Mouse (Mus musculus) hindbrain, embryonic 13.5 days (tissue): Measurements from ENCODE around the gene Cers6. TPM values are rescaled to one million over a fixed set of nuclear protein-coding genes. Genes with fewer than 3 reads are reported as not detected.

ENCODE experiments used
- ATAC-seq: fragments of 200-750 bp; cut with Nextera tagmentation; 2 replicates; pipeline ENCODE4 v1.8.0; 2017; ENCODE audit warnings: moderate TSS enrichment; ENCODE audit not compliant: low FRiP score
- H3K27ac ChIP-seq: fragments of 300-500 bp; sonication (generic); 2 replicates; pipeline ENCODE4 v1.5.1; 2015; ENCODE audit warnings: inconsistent platforms, mild to moderate bottlenecking, moderate library complexity
- H3K27me3 ChIP-seq: fragments of 300-500 bp; sonication (generic); 2 replicates; pipeline ENCODE4 v1.6.1; 2015; ENCODE audit warnings: mild to moderate bottlenecking, inconsistent platforms
- H3K36me3 ChIP-seq: fragments of 300-500 bp; sonication (generic); 2 replicates; pipeline ENCODE4 v1.6.1; 2015; ENCODE audit warnings: mild to moderate bottlenecking, inconsistent platforms
- H3K4me1 ChIP-seq: fragments of 300-500 bp; sonication (generic); replicated peaks from 2 replicates; pipeline ENCODE4 v1.6.1; 2015; ENCODE audit warnings: inconsistent platforms
- H3K4me2 ChIP-seq: fragments of 300-500 bp; sonication (generic); 2 replicates; pipeline ENCODE4 v1.6.1; 2015; ENCODE audit warnings: inconsistent platforms, mild to moderate bottlenecking, moderate library complexity
- H3K4me3 ChIP-seq: fragments of 300-500 bp; sonication (generic); 2 replicates; pipeline ENCODE4 v1.5.1; 2015; ENCODE audit warnings: mild to moderate bottlenecking, inconsistent platforms
- H3K9ac ChIP-seq: fragments of 300-500 bp; sonication (generic); 2 replicates; pipeline ENCODE4 v1.6.1; 2015; ENCODE audit warnings: mild to moderate bottlenecking, inconsistent platforms
- H3K9me3 ChIP-seq: fragments of 300-500 bp; sonication (generic); 2 replicates; pipeline ENCODE4 v1.6.1; 2016; ENCODE audit warnings: inconsistent platforms
- WGBS: fragments of 180-500 bp; shearing (Covaris S2); methylation state at CpG from one replicate; pipeline ENCODE4 v1.1.7; 2015; 5-methylcytosine and 5-hydroxymethylcytosine counted together
- polyA plus RNA-seq: library from polyadenylated mRNA; unstranded; fragments of >200 nt; fragmentation: Nextera tagmentation; extraction: Ambion mirVana; gene quantifications from 2 replicates; pipeline ENCODE4 v1.2.1, GENCODE M21; 2015

The Cers6 gene
- polyA plus RNA-seq, 1 experiment from 2014 or later: 64.5 TPM

DNA sequence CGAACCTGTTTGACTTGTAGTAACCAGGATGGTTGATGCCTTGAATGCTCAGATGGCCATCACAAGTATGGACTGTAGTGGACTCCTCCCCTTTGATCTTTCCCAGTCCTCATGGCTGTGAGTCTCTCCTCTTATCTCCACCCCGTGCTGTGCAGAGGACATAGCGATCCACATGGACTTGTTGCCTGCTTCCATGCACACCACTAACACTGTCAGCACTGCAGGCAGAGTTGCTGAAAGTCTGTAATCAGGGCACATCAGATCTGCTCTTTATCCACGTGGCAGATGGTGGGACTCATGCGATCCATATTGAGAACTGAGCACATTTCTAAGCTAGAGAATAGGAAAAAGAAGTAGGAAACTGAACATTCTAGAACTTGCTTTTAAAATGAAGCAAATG is 154.6 kb downstream of the Cers6 start:
- Histone ChIP-seq H3K27ac (no peak overlapping the region), H3K27me3 (no peaks in the 10 kb centered on the region), H3K36me3 (no peaks in the 10 kb centered on the region), H3K9me3 (no peaks in the 10 kb centered on the region), H3K4me2 (no peak overlapping the region), H3K4me1 (peaks cover 34% of the 10 kb centered on the region), H3K4me3 (no peak overlapping the region), H3K9ac (no peak overlapping the region)
- no peak for ATAC-seq
- 91% methylated on average over 5 of the region's 5 CpGs for WGBS

DNA sequence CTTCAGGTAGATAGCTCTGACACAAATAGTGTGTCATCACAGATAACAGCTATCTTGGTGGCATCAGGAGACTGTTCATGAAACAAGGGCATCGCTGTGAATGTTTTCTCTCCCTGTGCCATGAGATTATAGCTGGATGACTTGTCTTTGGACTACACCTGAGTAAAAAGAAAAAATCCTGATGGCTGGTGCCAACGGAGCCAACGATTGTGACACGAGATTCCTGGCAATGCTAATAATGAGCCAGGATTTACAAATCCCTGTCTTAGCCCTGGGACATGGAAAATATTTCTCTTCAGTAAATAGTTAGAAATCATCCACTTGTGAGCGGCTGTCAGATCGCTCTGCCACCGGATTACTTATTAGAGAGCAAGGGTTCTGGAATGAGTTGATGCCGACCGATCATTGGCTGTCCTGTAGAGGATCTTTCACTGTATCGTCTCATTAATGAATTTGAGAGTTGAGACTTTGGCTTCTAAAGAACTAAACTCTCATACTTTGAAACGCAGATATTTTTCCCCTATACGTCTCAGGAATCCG is 157.9 kb downstream of the Cers6 start:
- Histone ChIP-seq H3K27me3 (no peaks in the 10 kb centered on the region), H3K4me1 (peaks cover 17% of the 10 kb centered on the region), H3K9ac (no peak overlapping the region), H3K27ac (no peak overlapping the region), H3K36me3 (no peaks in the 10 kb centered on the region), H3K4me3 (no peak overlapping the region), H3K4me2 (no peak overlapping the region), H3K9me3 (no peaks in the 10 kb centered on the region)
- 91% methylated on average over 13 of the region's 13 CpGs for WGBS
- ATAC-seq: no peak

DNA sequence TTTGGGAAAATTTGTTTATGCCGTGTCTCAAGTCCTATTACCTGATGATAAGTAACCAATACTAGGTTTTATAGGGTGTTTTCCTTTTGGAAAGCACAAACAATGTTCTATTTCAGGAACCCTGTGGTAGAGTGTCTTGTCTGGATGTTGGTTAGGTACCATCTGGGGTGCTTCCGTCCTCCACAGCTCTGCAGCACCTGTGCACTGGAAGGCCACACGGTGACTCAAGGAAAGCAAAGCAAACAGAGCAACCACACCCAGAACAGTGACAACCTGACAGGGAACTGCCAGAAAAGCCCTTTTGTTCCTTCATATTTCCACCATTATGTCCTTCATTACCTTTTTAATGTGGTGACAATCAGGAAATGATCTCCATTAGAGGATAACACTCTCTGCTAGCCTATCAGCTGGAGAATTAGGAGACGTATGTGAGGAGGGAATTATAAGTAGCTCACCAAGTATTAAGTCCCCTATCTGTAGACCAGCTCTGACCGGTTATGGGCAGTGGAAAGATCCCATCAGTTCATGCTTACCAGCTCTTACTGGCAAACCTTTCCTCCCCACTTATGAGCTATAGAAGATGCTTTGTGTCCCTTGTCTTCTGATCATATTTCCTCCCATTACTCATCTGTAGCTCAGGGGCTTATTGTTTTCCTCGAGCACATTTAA is 158.7 kb downstream of the Cers6 start:
- H3K27me3 ChIP-seq: no peaks in the 10 kb centered on the region
- H3K27ac ChIP-seq: no peak overlapping the region
- no peaks in the 10 kb centered on the region for H3K9me3 ChIP-seq
- WGBS: 85% methylated on average over 6 of the region's 6 CpGs
- ATAC-seq: no peak
- H3K9ac ChIP-seq: no peak overlapping the region
- peaks cover 18% of the 10 kb centered on the region for H3K4me1 ChIP-seq
- H3K36me3 ChIP-seq: no peaks in the 10 kb centered on the region
- H3K4me3 ChIP-seq: no peak overlapping the region
- H3K4me2 ChIP-seq: no peak overlapping the region

DNA sequence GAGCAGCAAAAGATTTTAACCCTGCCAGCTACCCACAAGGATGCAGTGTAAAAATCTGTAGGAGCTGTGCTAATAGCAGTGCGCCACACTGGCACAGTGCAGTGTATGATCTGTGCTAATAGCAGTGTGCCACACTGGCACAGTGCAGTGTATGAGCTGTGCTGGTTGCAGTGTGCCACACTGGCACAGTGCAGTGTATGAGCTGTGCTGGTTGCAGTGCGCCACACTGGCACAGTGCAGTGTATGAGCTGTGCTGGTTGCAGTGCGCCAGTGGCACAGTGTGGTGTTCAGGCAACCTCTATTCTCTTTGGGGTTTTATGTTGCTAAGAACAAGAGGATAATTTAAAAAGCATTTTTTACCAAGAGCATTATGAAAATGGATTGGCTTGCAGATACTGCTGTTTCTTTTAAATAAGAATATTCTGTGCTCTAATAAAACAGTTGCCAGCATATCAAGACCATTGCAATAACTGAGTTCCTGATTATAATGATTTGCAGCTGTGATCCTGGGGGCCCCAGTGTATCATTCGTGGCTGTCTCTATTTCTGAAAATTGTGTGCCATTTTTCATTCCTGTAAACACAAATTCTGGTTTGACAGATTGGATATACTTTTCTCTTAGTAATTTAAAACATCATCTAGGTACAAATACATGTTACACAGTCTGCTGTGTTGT is 159.5 kb downstream of the Cers6 start:
- Histone ChIP-seq H3K4me3 (no peak overlapping the region), H3K27me3 (no peaks in the 10 kb centered on the region), H3K9me3 (no peaks in the 10 kb centered on the region), H3K9ac (no peak overlapping the region), H3K27ac (no peak overlapping the region), H3K4me2 (no peak overlapping the region), H3K36me3 (no peaks in the 10 kb centered on the region), H3K4me1 (peaks cover 12% of the 10 kb centered on the region)
- WGBS: 87% methylated on average over 4 of the region's 4 CpGs
- peak; percentile 72; the same call in 1 of the 2 replicates for ATAC-seq

DNA sequence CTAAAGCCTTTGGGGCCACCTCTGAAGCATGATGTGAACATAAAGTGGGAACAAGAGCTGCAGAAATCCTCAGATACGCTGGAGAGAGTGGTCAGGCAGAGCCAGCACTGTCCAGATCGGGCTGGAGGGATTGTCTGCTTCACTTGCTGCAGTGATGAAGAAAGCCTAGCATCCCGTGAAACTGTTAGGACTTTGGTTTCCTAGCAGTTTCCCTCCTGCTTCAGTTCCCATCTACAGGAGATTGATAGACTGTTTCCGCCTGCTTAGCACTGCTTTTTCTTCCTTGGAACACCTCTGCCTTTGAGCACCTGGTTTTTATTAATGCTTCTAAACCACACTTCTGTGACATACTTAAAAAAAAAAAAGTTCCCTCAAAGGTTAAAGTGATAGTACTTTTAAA is 160.3 kb downstream of the Cers6 start:
- Histone ChIP-seq H3K4me3 (no peak overlapping the region), H3K4me2 (no peak overlapping the region), H3K27me3 (no peaks in the 10 kb centered on the region), H3K9me3 (no peaks in the 10 kb centered on the region), H3K9ac (no peak overlapping the region), H3K4me1 (peaks cover 12% of the 10 kb centered on the region), H3K27ac (peak overlapping the region; percentile 44), H3K36me3 (no peaks in the 10 kb centered on the region)
- 48% methylated on average over 4 of the region's 4 CpGs for WGBS
- no peak for ATAC-seq

DNA sequence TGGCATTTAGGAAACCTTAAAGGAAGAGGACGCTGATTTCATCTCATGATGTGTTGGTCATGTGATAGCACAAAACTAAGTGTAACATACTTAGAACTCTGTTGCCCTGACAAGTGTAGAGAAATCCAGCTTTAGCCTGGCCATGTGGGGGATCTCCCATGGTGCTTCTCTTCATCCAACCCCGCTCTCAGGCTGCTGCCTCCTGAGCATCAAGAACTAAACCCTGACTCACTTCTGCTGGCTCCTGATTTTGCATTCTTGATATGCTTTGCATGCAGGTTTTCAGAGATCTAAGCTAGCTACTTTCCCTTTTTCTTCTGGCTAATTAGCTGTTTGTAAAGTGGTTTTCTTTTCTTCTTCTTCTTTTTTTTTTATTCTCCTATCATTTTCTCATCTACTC is 163.6 kb downstream of the Cers6 start:
- peaks cover 10% of the 10 kb centered on the region; the same call in 1 of the 2 replicates for H3K36me3 ChIP-seq
- H3K4me1 ChIP-seq: peaks cover 12% of the 10 kb centered on the region
- ATAC-seq: no peak
- H3K27me3 ChIP-seq: no peaks in the 10 kb centered on the region
- H3K9me3 ChIP-seq: no peaks in the 10 kb centered on the region
- H3K9ac ChIP-seq: no peak overlapping the region
- WGBS: 92% methylated on average over 2 of the region's 2 CpGs
- no peak overlapping the region for H3K27ac ChIP-seq
- no peak overlapping the region for H3K4me2 ChIP-seq
- no peak overlapping the region for H3K4me3 ChIP-seq

DNA sequence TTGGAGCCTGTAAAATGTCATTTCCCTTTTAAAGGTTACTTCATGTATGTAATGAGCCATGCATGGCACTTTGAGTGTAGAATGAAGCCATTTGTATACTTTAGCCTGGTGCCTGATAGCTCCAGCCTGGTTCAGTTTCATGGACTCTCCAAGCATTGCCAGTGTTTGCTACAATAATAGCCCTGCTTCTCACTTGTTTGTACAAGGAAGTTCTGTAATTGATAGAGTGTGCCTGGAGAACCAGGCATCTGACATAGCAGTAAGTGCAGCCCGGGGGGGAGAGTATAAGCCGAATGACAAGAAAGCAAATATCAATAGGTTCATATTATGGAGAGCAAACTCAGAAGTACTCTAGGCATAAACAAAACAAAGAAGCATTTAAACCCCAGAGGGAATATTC is 171.3 kb downstream of the Cers6 start:
- peaks cover 8% of the 10 kb centered on the region for H3K4me1 ChIP-seq
- no peak overlapping the region for H3K4me3 ChIP-seq
- peak; percentile 28; the same call in 1 of the 2 replicates for ATAC-seq
- H3K9me3 ChIP-seq: no peaks in the 10 kb centered on the region
- no peak overlapping the region for H3K4me2 ChIP-seq
- peak overlapping the region; percentile 31; the same call in 1 of the 2 replicates for H3K27ac ChIP-seq
- H3K9ac ChIP-seq: no peak overlapping the region
- WGBS: 45% methylated on average over 2 of the region's 2 CpGs
- no peaks in the 10 kb centered on the region for H3K27me3 ChIP-seq
- peaks cover 10% of the 10 kb centered on the region; the same call in 1 of the 2 replicates for H3K36me3 ChIP-seq

DNA sequence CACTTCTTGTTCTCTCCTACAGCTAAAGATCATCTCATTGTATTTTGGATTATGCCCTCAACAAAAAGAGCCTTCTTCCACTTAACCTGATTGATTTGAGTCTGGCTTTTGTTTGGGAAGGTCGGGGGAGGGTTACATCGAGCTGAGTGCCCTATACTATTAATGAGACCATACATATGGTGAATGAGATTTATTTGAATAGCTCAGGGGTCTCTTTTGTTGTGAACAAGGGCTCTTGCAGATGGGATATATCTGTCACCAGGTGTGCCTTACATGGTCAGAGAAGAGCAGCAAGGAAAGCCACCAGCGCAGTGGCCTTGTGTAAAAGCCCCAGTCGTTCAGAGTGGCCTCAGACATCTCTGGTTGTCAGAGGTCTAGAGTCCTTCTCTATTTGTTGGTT is 174.2 kb downstream of the Cers6 start:
- no peak overlapping the region for H3K9ac ChIP-seq
- no peak overlapping the region for H3K4me3 ChIP-seq
- no peaks in the 10 kb centered on the region for H3K27me3 ChIP-seq
- WGBS: 10% methylated on average over 4 of the region's 4 CpGs
- H3K4me1 ChIP-seq: peaks cover 11% of the 10 kb centered on the region
- H3K36me3 ChIP-seq: no peaks in the 10 kb centered on the region
- no peak overlapping the region for H3K4me2 ChIP-seq
- no peak for ATAC-seq
- H3K27ac ChIP-seq: no peak overlapping the region
- no peaks in the 10 kb centered on the region for H3K9me3 ChIP-seq

DNA sequence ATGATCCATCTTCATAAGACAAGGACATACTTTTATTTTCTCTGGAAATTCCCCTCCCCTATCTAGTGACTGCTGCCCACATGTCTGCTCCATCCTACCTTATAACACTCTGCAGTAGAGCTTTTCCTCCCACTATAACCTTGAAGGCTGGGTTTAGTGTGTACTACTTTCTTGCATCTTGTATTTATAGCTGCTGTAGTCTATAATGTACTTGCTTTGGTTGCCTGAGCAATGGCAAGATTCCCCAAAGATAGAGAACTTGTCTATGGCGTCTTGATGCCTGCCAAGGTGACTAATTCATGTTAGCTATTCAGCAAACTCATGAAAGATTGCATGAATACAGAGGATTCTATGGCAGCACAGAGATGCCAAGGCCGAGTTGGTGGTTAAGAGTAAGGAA is 176.1 kb downstream of the Cers6 start:
- no peaks in the 10 kb centered on the region for H3K36me3 ChIP-seq
- H3K9me3 ChIP-seq: no peaks in the 10 kb centered on the region
- WGBS: 90% methylated on average over 2 of the region's 2 CpGs
- H3K4me2 ChIP-seq: no peak overlapping the region
- H3K4me3 ChIP-seq: no peak overlapping the region
- no peak overlapping the region for H3K9ac ChIP-seq
- no peaks in the 10 kb centered on the region for H3K27me3 ChIP-seq
- H3K4me1 ChIP-seq: peaks cover 15% of the 10 kb centered on the region
- no peak overlapping the region for H3K27ac ChIP-seq
- ATAC-seq: no peak

DNA sequence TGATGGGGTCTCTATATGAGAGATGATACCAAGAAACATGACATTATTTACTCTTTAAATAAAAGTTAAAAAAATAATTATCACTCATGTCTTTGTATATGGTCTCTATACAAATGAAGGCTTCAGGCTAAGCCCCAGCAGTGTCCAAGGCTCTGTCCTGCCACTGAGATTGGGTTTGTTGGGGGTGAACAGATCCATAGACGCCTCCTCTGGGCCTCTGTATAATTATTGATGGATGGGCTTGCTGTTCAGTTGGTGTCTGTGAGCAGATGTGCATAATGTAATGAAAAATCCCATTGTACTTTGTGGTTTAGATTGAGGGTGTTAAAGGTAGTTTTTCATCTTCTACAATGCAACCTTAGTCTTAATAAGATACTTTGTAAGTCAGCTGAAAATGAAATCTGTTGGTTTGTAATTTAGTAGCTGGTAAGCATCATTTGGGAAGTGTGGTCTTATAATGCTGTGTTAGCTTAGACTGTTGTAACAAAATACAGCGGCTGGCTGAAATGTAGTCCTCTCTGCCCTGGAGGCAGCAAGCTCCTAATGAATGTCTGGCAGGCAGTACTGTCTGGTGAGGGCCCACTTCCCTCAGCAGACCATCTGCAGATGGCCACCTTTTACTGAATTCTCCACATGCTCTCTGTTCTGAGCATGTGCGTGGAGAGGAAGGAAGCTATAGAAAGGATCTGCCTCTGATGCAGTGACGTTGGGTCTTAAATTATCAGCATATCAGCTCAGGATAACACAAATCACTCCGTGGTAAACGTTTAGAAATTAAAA is 181.3 kb downstream of the Cers6 start:
- WGBS: 43% methylated on average over 6 of the region's 6 CpGs
- Histone ChIP-seq H3K27me3 (no peaks in the 10 kb centered on the region), H3K4me1 (peaks cover 34% of the 10 kb centered on the region), H3K4me3 (no peak overlapping the region), H3K9ac (no peak overlapping the region), H3K27ac (peak overlapping the region; percentile 81), H3K4me2 (no peak overlapping the region), H3K9me3 (no peaks in the 10 kb centered on the region), H3K36me3 (no peaks in the 10 kb centered on the region)
- ATAC-seq: peak; percentile 67

DNA sequence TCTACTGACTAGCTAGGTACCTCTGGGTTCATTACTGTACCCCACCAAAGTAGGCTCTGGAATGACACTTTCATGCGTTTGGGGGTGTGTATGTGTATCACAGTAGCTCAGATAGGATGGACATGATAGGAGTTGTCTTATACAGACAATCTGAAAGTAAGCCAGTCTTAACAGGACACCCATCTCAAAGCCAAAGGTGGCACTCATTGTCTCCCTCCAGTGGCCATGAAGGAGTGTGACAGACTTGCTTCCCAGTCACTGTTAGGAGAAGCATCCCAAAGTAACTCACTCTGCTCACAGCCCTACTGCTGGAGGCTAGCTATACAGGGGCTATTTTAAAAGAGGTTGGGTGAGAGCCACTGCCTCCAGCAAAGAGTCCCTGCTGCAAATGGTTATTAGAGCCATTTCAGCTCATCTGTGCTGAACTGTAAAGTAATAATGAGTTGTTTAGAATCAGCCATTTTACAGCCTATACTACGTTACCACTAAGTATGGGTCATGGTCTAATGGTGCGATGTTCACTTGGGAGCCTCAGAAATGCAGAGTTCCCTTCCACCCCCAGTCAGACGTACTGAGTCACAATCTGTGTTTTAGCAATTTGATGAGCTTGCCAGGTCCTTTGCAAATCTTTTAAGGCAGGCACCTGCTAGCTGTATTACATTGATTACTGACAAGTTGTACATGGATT is 182.3 kb downstream of the Cers6 start:
- peak overlapping the region; percentile 81 for H3K27ac ChIP-seq
- no peaks in the 10 kb centered on the region for H3K27me3 ChIP-seq
- no peak overlapping the region for H3K4me3 ChIP-seq
- no peak overlapping the region for H3K4me2 ChIP-seq
- no peaks in the 10 kb centered on the region for H3K9me3 ChIP-seq
- no peak overlapping the region for H3K9ac ChIP-seq
- H3K36me3 ChIP-seq: no peaks in the 10 kb centered on the region
- 58% methylated on average over 4 of the region's 4 CpGs for WGBS
- peaks cover 38% of the 10 kb centered on the region for H3K4me1 ChIP-seq
- ATAC-seq: peak; percentile 68

DNA sequence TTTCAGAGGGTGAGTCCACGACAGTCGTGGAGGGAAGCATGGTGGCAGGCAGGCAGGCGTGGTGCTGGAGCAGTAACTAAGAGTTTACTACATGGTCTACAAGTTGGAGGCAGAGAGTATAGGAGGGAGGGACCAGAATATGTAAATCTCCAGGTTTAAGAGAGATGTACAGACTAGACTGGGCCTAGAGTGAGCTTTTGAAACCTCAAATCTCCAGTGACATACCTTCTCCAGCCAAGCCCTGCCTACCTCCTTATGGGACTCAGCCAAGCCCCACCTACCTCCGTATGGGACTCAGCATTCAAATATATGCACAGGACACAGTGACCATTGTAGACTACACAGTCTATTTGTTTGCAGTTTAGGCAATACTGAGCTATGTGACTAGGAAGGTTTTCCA is 184.7 kb downstream of the Cers6 start:
- no peak overlapping the region for H3K27ac ChIP-seq
- no peaks in the 10 kb centered on the region for H3K27me3 ChIP-seq
- WGBS: 85% methylated on average over 4 of the region's 4 CpGs
- no peaks in the 10 kb centered on the region for H3K36me3 ChIP-seq
- no peak overlapping the region for H3K4me2 ChIP-seq
- H3K4me1 ChIP-seq: peaks cover 39% of the 10 kb centered on the region
- H3K9ac ChIP-seq: no peak overlapping the region
- no peak overlapping the region for H3K4me3 ChIP-seq
- no peaks in the 10 kb centered on the region for H3K9me3 ChIP-seq
- ATAC-seq: no peak
